Mouse (Mus musculus): ENCODE data around the gene Nr1i3. TPM values are rescaled to one million over a fixed set of nuclear protein-coding genes. Genes with fewer than 3 reads are reported as not detected.
A peak's percentile ranks its signal among the peaks of the same experiment; 100 is the strongest.

The Nr1i3 gene
- polyA plus RNA-seq, 1 experiment from 2014 or later: 0.38 TPM

- no peaks in the 10 kb centered on the region for H3K9me3 ChIP-seq (replicated peaks; ENCODE audit: control insufficient read depth, low read length, poor library complexity, severe bottlenecking)
- H3K27me3 ChIP-seq (ENCODE audit: control insufficient read depth, insufficient read depth, low read depth, low read length): no peaks in the 10 kb centered on the region
- ATAC-seq: no peak
- H3K4me2 ChIP-seq (ENCODE audit: low read length): peak overlapping the region; percentile 53
- H3K27ac ChIP-seq (ENCODE audit: low read length): 0 out of 2 replicates have a peak overlapping the region, but pooled peaks have one; percentile 4
- H3K36me3 ChIP-seq (ENCODE audit: control insufficient read depth, insufficient read depth, low read length): no peaks in the 10 kb centered on the region
- H3K9ac ChIP-seq (ENCODE audit: low read depth, low read length): no peak overlapping the region
- H3K4me3 ChIP-seq (ENCODE audit: low read depth, low read length): peak overlapping the region; percentile 13; the same call in 1 of the 2 replicates
- 47% methylated on average over 17 of the region's 17 CpGs for WGBS
- peaks cover 21% of the 10 kb centered on the region for H3K4me1 ChIP-seq (ENCODE audit: control insufficient read depth, insufficient read depth, low read length)
Observed at GRCm38 (mm10) chr1:171252415-171252814, 38.6 kb downstream of the Nr1i3 start.

GRCm38 (mm10) chr1:171256095-171256818 lies 42.5 kb downstream of the Nr1i3 start:
- whole genome bisulfite sequencing: 93% methylated on average over 24 of the region's 24 CpGs
- H3K4me1 ChIP-seq (ENCODE audit: control insufficient read depth, insufficient read depth, low read length): peaks cover 8% of the 10 kb centered on the region
- H3K9ac ChIP-seq (ENCODE audit: low read depth, low read length): no peak overlapping the region
- no peak overlapping the region for H3K4me2 ChIP-seq (ENCODE audit: low read length)
- H3K36me3 ChIP-seq (ENCODE audit: control insufficient read depth, insufficient read depth, low read length): no peaks in the 10 kb centered on the region
- no peak for ATAC-seq
- no peaks in the 10 kb centered on the region for H3K27me3 ChIP-seq (ENCODE audit: control insufficient read depth, insufficient read depth, low read depth, low read length)
- no peak overlapping the region for H3K4me3 ChIP-seq (ENCODE audit: low read depth, low read length)
- no peak overlapping the region for H3K27ac ChIP-seq (ENCODE audit: low read length)
- H3K9me3 ChIP-seq (replicated peaks; ENCODE audit: control insufficient read depth, low read length, poor library complexity, severe bottlenecking): no peaks in the 10 kb centered on the region

DNA sequence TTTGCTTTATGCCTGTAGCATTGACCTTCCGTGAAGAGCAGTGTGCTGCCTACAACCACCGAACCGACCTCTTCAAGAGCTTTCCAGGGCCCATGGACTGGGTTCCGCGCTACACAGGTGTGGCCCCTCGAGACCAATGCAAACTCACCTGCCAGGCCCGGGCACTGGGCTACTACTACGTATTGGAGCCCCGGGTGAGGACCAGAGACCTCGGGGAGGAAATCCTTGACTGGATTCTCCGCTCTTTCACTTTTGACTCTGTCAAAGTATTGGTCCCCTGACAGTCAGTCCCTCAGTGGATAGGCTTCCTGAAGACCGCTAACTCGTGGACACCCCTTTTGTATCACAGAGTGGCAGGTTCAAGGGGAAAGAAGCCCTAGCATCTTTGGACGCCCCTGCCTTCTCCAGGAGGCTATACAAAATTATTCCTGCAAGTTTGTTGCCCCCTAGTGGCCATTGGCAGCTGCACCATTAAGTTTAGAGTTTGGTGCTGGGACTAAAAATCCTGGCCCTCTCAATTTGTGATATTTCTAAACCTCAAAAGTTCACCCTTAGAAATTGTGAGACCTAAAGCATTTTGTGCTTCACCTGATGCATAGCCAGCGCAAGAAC lies 43.3 kb downstream of the Nr1i3 start:
- Histone ChIP-seq H3K9ac (ENCODE audit: low read depth, low read length) (no peak overlapping the region), H3K9me3 (replicated peaks; ENCODE audit: control insufficient read depth, low read length, poor library complexity, severe bottlenecking) (no peaks in the 10 kb centered on the region), H3K36me3 (ENCODE audit: control insufficient read depth, insufficient read depth, low read length) (no peaks in the 10 kb centered on the region), H3K4me3 (ENCODE audit: low read depth, low read length) (no peak overlapping the region), H3K4me1 (ENCODE audit: control insufficient read depth, insufficient read depth, low read length) (peaks cover 6% of the 10 kb centered on the region), H3K27ac (ENCODE audit: low read length) (no peak overlapping the region), H3K4me2 (ENCODE audit: low read length) (no peak overlapping the region), H3K27me3 (ENCODE audit: control insufficient read depth, insufficient read depth, low read depth, low read length) (no peaks in the 10 kb centered on the region)
- ATAC-seq: no peak
- 67% methylated on average over 15 of the region's 15 CpGs for WGBS

- H3K4me3 ChIP-seq (ENCODE audit: low read depth, low read length): no peak overlapping the region
- H3K4me2 ChIP-seq (ENCODE audit: low read length): no peak overlapping the region
- no peaks in the 10 kb centered on the region for H3K27me3 ChIP-seq (ENCODE audit: control insufficient read depth, insufficient read depth, low read depth, low read length)
- no peaks in the 10 kb centered on the region for H3K9me3 ChIP-seq (replicated peaks; ENCODE audit: control insufficient read depth, low read length, poor library complexity, severe bottlenecking)
- H3K4me1 ChIP-seq (ENCODE audit: control insufficient read depth, insufficient read depth, low read length): peaks cover 8% of the 10 kb centered on the region
- ATAC-seq: no peak
- H3K36me3 ChIP-seq (ENCODE audit: control insufficient read depth, insufficient read depth, low read length): no peaks in the 10 kb centered on the region
- WGBS: 88% methylated on average over 9 of the region's 9 CpGs
- no peak overlapping the region for H3K27ac ChIP-seq (ENCODE audit: low read length)
- H3K9ac ChIP-seq (ENCODE audit: low read depth, low read length): no peak overlapping the region
Observed at GRCm38 (mm10) chr1:171257781-171258180, 44.0 kb downstream of the Nr1i3 start.

DNA sequence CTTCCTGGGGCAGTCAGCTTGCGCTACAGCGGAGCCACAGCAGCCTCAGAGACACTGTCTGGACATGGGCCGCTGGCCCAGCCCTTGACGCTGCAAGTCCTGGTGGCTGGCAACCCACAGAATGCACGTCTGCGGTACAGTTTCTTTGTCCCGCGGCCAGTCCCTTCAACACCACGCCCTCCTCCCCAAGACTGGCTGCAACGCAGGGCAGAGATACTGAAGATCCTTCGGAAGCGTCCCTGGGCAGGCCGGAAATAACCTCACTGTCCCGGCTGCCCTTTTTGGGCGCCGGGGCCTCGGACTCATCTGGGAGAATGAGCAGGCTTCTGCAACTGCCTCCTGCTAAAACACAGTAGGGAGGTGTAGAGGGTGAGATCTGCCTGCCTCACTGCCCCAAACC lies 45.2 kb downstream of the Nr1i3 start:
- no peaks in the 10 kb centered on the region for H3K27me3 ChIP-seq (ENCODE audit: control insufficient read depth, insufficient read depth, low read depth, low read length)
- 87% methylated on average over 17 of the region's 17 CpGs for WGBS
- H3K4me1 ChIP-seq (ENCODE audit: control insufficient read depth, insufficient read depth, low read length): peaks cover 13% of the 10 kb centered on the region
- H3K4me2 ChIP-seq (ENCODE audit: low read length): no peak overlapping the region
- no peak overlapping the region for H3K4me3 ChIP-seq (ENCODE audit: low read depth, low read length)
- no peaks in the 10 kb centered on the region for H3K9me3 ChIP-seq (replicated peaks; ENCODE audit: control insufficient read depth, low read length, poor library complexity, severe bottlenecking)
- H3K9ac ChIP-seq (ENCODE audit: low read depth, low read length): no peak overlapping the region
- no peaks in the 10 kb centered on the region for H3K36me3 ChIP-seq (ENCODE audit: control insufficient read depth, insufficient read depth, low read length)
- H3K27ac ChIP-seq (ENCODE audit: low read length): no peak overlapping the region
- ATAC-seq: no peak

DNA sequence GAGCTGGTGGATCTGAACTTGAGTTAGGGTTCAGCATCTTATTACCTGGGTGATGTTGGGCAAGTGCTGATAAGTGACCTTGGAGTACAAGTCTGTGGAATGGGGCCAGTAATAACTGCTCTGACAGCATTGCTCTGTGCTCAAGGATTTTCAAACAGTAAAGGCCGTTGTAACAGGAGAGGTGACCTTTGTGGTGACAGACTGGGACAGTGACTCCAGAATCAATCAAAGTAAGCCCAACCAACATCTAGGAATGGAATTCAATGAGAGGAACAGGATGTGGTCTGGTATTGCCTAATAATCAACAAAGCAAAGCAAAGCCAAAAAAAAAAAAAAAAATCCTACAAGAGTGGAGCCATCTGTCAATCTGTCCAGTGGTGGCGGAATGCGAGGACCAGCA lies 46.5 kb downstream of the Nr1i3 start:
- no peak overlapping the region for H3K4me3 ChIP-seq (ENCODE audit: low read depth, low read length)
- no peak overlapping the region for H3K4me2 ChIP-seq (ENCODE audit: low read length)
- no peak for ATAC-seq
- H3K9ac ChIP-seq (ENCODE audit: low read depth, low read length): no peak overlapping the region
- no peaks in the 10 kb centered on the region for H3K27me3 ChIP-seq (ENCODE audit: control insufficient read depth, insufficient read depth, low read depth, low read length)
- no peaks in the 10 kb centered on the region for H3K36me3 ChIP-seq (ENCODE audit: control insufficient read depth, insufficient read depth, low read length)
- peaks cover 13% of the 10 kb centered on the region for H3K4me1 ChIP-seq (ENCODE audit: control insufficient read depth, insufficient read depth, low read length)
- 86% methylated on average over 3 of the region's 3 CpGs for WGBS
- no peaks in the 10 kb centered on the region for H3K9me3 ChIP-seq (replicated peaks; ENCODE audit: control insufficient read depth, low read length, poor library complexity, severe bottlenecking)
- H3K27ac ChIP-seq (ENCODE audit: low read length): no peak overlapping the region

- peak overlapping the region; percentile 30; the same call in 1 of the 2 replicates for H3K9ac ChIP-seq (ENCODE audit: low read depth, low read length)
- WGBS: 6% methylated on average over 8 of the region's 8 CpGs
Observed at GRCm38 (mm10) chr1:171262594-171263130, 48.9 kb downstream of the Nr1i3 start.

DNA sequence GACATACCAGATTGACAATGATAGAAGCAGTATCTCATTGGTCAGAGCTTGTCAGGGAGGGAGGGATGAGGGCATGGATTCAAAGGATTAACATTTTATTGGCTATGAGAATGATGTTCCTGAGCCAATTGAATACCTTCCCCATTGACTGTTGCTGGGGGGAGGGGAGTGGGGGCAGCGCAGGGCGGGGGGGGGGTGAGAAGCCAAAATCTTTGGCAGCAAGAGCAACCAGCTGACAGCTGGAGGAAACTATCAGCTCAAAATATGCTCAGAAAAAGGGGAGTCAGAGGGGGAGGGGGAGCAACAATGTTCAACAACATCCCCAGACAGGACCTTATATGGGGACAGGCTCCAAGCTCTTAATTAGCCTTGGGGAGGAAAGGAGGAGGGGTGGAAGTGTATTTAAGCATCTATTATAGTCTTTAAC lies 49.4 kb downstream of the Nr1i3 start:
- no peaks in the 10 kb centered on the region for H3K36me3 ChIP-seq (ENCODE audit: control insufficient read depth, insufficient read depth, low read length)
- peak overlapping the region; percentile 60 for H3K4me2 ChIP-seq (ENCODE audit: low read length)
- H3K9me3 ChIP-seq (replicated peaks; ENCODE audit: control insufficient read depth, low read length, poor library complexity, severe bottlenecking): no peaks in the 10 kb centered on the region
- 0 out of 2 replicates have a peak overlapping the region, but pooled peaks have one; percentile 31 for H3K9ac ChIP-seq (ENCODE audit: low read depth, low read length)
- peak overlapping the region; percentile 35; the same call in 1 of the 2 replicates for H3K4me3 ChIP-seq (ENCODE audit: low read depth, low read length)
- 8% methylated on average over 2 of the region's 2 CpGs for WGBS
- peak overlapping the region; percentile 74 for H3K27ac ChIP-seq (ENCODE audit: low read length)
- H3K27me3 ChIP-seq (ENCODE audit: control insufficient read depth, insufficient read depth, low read depth, low read length): no peaks in the 10 kb centered on the region
- peak; percentile 95 for ATAC-seq
- H3K4me1 ChIP-seq (ENCODE audit: control insufficient read depth, insufficient read depth, low read length): peaks cover 13% of the 10 kb centered on the region

More at GRCm38 (mm10) chr1:171262594-171263130, 48.9 kb downstream of the Nr1i3 start:
- Histone ChIP-seq H3K27ac (ENCODE audit: low read length) (peak overlapping the region; percentile 81), H3K4me2 (ENCODE audit: low read length) (peak overlapping the region; percentile 60), H3K36me3 (ENCODE audit: control insufficient read depth, insufficient read depth, low read length) (no peaks in the 10 kb centered on the region), H3K4me3 (ENCODE audit: low read depth, low read length) (peak overlapping the region; percentile 35), H3K9me3 (replicated peaks; ENCODE audit: control insufficient read depth, low read length, poor library complexity, severe bottlenecking) (no peaks in the 10 kb centered on the region), H3K4me1 (ENCODE audit: control insufficient read depth, insufficient read depth, low read length) (peaks cover 13% of the 10 kb centered on the region), H3K27me3 (ENCODE audit: control insufficient read depth, insufficient read depth, low read depth, low read length) (no peaks in the 10 kb centered on the region)
- ATAC-seq: peak; percentile 81

Data from midbrain, embryonic 16.5 days (tissue).